In genomic region chr17:27503869-27504268, GRCm38 (mm10) we compare ENCODE assay signal across 25 mouse cellular contexts. TPM values are rescaled to one million over a fixed set of nuclear protein-coding genes. Genes with fewer than 3 reads are reported as not detected.
DNase-seq lines count a peak whose midpoint lies in the region; ATAC-seq lines count a peak whose summit lies in the region.
"Had no signal": no experiment of that assay in that cellular context is flagged by ENCODE, and none has a peak within 500 bp of the region (broad histone marks: within the 10 kb centered on the region; RNA-seq: fewer than 3 reads in every experiment).

No protein-coding gene starts in this region.

- ATAC-seq in hindbrain, embryonic 12.5 days (ENCODE audit: low FRiP score), result no peak
- no peak for ATAC-seq in hindbrain, embryonic 16.5 days
- no peak for ATAC-seq in neural tube, embryonic 13.5 days (ENCODE audit: low read depth)
- no peak for ATAC-seq in neural tube, embryonic 15.5 days (ENCODE audit: low FRiP score)
- no peak for ATAC-seq in monocyte, adult 5-6 weeks (replicated peaks; ENCODE audit: insufficient number of reproducible peaks, low FRiP score, low TSS enrichment, poor library complexity, severe bottlenecking)
- ATAC-seq: CD4-positive, CD25-positive, alpha-beta regulatory T cell, adult 4 months; forebrain, embryonic 16.5 days; inflammation-experienced regulatory T-cells, adult 6 months had no signal

- H3K4me2 ChIP-seq in hindbrain, embryonic 12.5 days (replicated peaks), result no peak overlapping the region
- no peak overlapping the region for H3K4me2 ChIP-seq in hindbrain, embryonic 16.5 days (ENCODE audit: low read length)
- H3K4me2 ChIP-seq in neural tube, embryonic 13.5 days, result no peak overlapping the region
- no peak overlapping the region for H3K4me2 ChIP-seq in neural tube, embryonic 15.5 days
- H3K4me2 ChIP-seq: embryonic facial prominence, embryonic 13.5 days; limb, embryonic 15.5 days; lung, embryonic 14.5 days; neural tube, embryonic 12.5 days had no signal

- no peaks in the 10 kb centered on the region for H3K36me3 ChIP-seq in hindbrain, embryonic 12.5 days
- no peaks in the 10 kb centered on the region for H3K36me3 ChIP-seq in hindbrain, embryonic 16.5 days (ENCODE audit: control insufficient read depth, insufficient read depth, low read length)
- H3K36me3 ChIP-seq in neural tube, embryonic 13.5 days, result no peaks in the 10 kb centered on the region
- H3K36me3 ChIP-seq in neural tube, embryonic 15.5 days, result no peaks in the 10 kb centered on the region
- H3K36me3 ChIP-seq: embryonic facial prominence, embryonic 13.5 days; heart, embryonic 10.5 days; limb, embryonic 15.5 days; neural tube, embryonic 12.5 days had no signal

- peak; percentile 46 for DNase-seq in cerebellum, adult 8-10 months
- DNase-seq in cerebellum, postnatal 14 days, result no peak
- DNase-seq: adrenal gland, postnatal 25 days; gastrocnemius, postnatal 10 days; heart, postnatal 4 days; kidney, adult 18-20 months; lung, embryonic 14.5 days had no signal

- H3K9ac ChIP-seq in hindbrain, embryonic 12.5 days, result no peak overlapping the region; the same call in 1 of the 2 replicates
- no peak overlapping the region for H3K9ac ChIP-seq in hindbrain, embryonic 16.5 days (ENCODE audit: low read depth, low read length)
- H3K9ac ChIP-seq in neural tube, embryonic 13.5 days, result no peak overlapping the region
- no peak overlapping the region for H3K9ac ChIP-seq in neural tube, embryonic 15.5 days (replicated peaks)
- H3K9ac ChIP-seq: embryonic facial prominence, embryonic 13.5 days; limb, embryonic 15.5 days; liver, embryonic 14.5 days; lung, embryonic 14.5 days; neural tube, embryonic 12.5 days had no signal

- H3K27ac ChIP-seq in hindbrain, embryonic 12.5 days, result peak overlapping the region; percentile 32; the same call in 1 of the 2 replicates
- H3K27ac ChIP-seq in hindbrain, embryonic 16.5 days (ENCODE audit: low read depth, low read length), result no peak overlapping the region
- peak overlapping the region; percentile 42 for H3K27ac ChIP-seq in neural tube, embryonic 13.5 days (replicated peaks)
- H3K27ac ChIP-seq in neural tube, embryonic 15.5 days (replicated peaks), result no peak overlapping the region
- H3K27ac ChIP-seq: embryonic facial prominence, embryonic 13.5 days; heart, embryonic 10.5 days; kidney, postnatal 0 days; left cerebral cortex, adult 2 months; limb, embryonic 15.5 days; liver, embryonic 14.5 days had no signal

- 67% methylated on average over 7 of the region's 7 CpGs for WGBS in hindbrain, embryonic 12.5 days
- 66% methylated on average over 7 of the region's 7 CpGs for WGBS in hindbrain, embryonic 16.5 days
- WGBS in neural tube, embryonic 13.5 days, result 55% methylated on average over 7 of the region's 7 CpGs
- 60% methylated on average over 7 of the region's 7 CpGs for WGBS in neural tube, embryonic 15.5 days

- H3K27me3 ChIP-seq in hindbrain, embryonic 12.5 days, result 0 out of 2 replicates have a peak, but pooled peaks cover 15% of the 10 kb centered on the region
- no peaks in the 10 kb centered on the region; the same call in 1 of the 2 replicates for H3K27me3 ChIP-seq in hindbrain, embryonic 16.5 days (replicated peaks; ENCODE audit: control insufficient read depth, insufficient read depth, low read length)
- peaks cover 20% of the 10 kb centered on the region for H3K27me3 ChIP-seq in neural tube, embryonic 13.5 days
- H3K27me3 ChIP-seq in neural tube, embryonic 15.5 days (replicated peaks), result peaks cover 9% of the 10 kb centered on the region; the same call in 1 of the 2 replicates

- H3K4me3 ChIP-seq in hindbrain, embryonic 12.5 days, result no peak overlapping the region
- no peak overlapping the region for H3K4me3 ChIP-seq in hindbrain, embryonic 16.5 days (ENCODE audit: low read length)
- H3K4me3 ChIP-seq in neural tube, embryonic 13.5 days, result no peak overlapping the region
- no peak overlapping the region for H3K4me3 ChIP-seq in neural tube, embryonic 15.5 days (replicated peaks)
- H3K4me3 ChIP-seq: embryonic facial prominence, embryonic 13.5 days; erythroblast, embryonic 14.5 days; heart, embryonic 10.5 days; left cerebral cortex, adult 2 months; limb, embryonic 15.5 days; neural tube, embryonic 12.5 days had no signal

- peaks cover 94% of the 10 kb centered on the region for H3K4me1 ChIP-seq in hindbrain, embryonic 12.5 days
- H3K4me1 ChIP-seq in hindbrain, embryonic 16.5 days (ENCODE audit: control insufficient read depth, insufficient read depth, low read depth, low read length), result peaks cover 20% of the 10 kb centered on the region
- H3K4me1 ChIP-seq in neural tube, embryonic 13.5 days (replicated peaks), result peaks cover 74% of the 10 kb centered on the region
- H3K4me1 ChIP-seq in neural tube, embryonic 15.5 days, result peaks cover 44% of the 10 kb centered on the region

- H3K9me3 ChIP-seq in hindbrain, embryonic 12.5 days (replicated peaks), result no peaks in the 10 kb centered on the region
- H3K9me3 ChIP-seq in hindbrain, embryonic 16.5 days (ENCODE audit: control insufficient read depth, low read length), result no peaks in the 10 kb centered on the region
- no peaks in the 10 kb centered on the region for H3K9me3 ChIP-seq in neural tube, embryonic 13.5 days
- no peaks in the 10 kb centered on the region for H3K9me3 ChIP-seq in neural tube, embryonic 15.5 days (replicated peaks)
- H3K9me3 ChIP-seq: embryonic facial prominence, embryonic 13.5 days; heart, embryonic 10.5 days; limb, embryonic 15.5 days; neural tube, embryonic 12.5 days had no signal

RNA-seq across cellular contexts. Expression of gene Grm4, which starts 17.3 kb away (rescaled TPM):
- 3.7 and 4.2 TPM in 2 replicates for polyA plus RNA-seq in hindbrain, embryonic 12.5 days (2016; fragmentation: Nextera tagmentation; extraction: Ambion mirVana)
- 9.3 and 10.0 TPM in 2 replicates for polyA plus RNA-seq in hindbrain, embryonic 16.5 days (2015; fragmentation: Nextera tagmentation; extraction: Ambion mirVana)
- 3.5 and 4.3 TPM in 2 replicates for polyA plus RNA-seq in neural tube, embryonic 13.5 days (2015; fragmentation: Nextera tagmentation; extraction: Ambion mirVana)
- polyA plus RNA-seq in neural tube, embryonic 15.5 days (2015; fragmentation: Nextera tagmentation; extraction: Ambion mirVana), result 9.7 and 10.1 TPM in 2 replicates
- 0.29 TPM in 1 of 3 replicates, not detected in the others for total RNA-seq in monocyte, adult 5-6 weeks (2017)
- total RNA-seq: granulocyte monocyte progenitor cell, adult 5-6 weeks; megakaryocyte, adult 5-6 weeks had no signal
- polyA plus RNA-seq: CD4-positive, CD25-positive, alpha-beta regulatory T cell, adult 4 months; erythroblast, embryonic 14.5 days had no signal

RNA-seq across cellular contexts. Expression of gene Hmga1, which starts 52.4 kb away (rescaled TPM):
- polyA plus RNA-seq in hindbrain, embryonic 12.5 days (2016; fragmentation: Nextera tagmentation; extraction: Ambion mirVana), result 161 and 162 TPM in 2 replicates
- polyA plus RNA-seq in hindbrain, embryonic 16.5 days (2015; fragmentation: Nextera tagmentation; extraction: Ambion mirVana), result 144 and 155 TPM in 2 replicates
- polyA plus RNA-seq in neural tube, embryonic 13.5 days (2015; fragmentation: Nextera tagmentation; extraction: Ambion mirVana), result 121 and 127 TPM in 2 replicates
- 129 and 207 TPM in 2 replicates for polyA plus RNA-seq in neural tube, embryonic 15.5 days (2015; fragmentation: Nextera tagmentation; extraction: Ambion mirVana)
- 41.0 to 54.9 TPM (median 45.7 TPM) in 3 replicates for total RNA-seq in monocyte, adult 5-6 weeks (2017)

Comparison
In these comparisons a context has a peak if more than half of its experiments do, and no peak if none do; other contexts are left out.
1. H3K27ac ChIP-seq: peak in hindbrain, embryonic 12.5 days (single experiment) and neural tube, embryonic 13.5 days (single experiment); none in hindbrain, embryonic 16.5 days (single experiment) and neural tube, embryonic 15.5 days (single experiment).